Mouse (Mus musculus) neural tube, embryonic 15.5 days (tissue): Measurements from ENCODE around the gene Stab1. TPM values are rescaled to one million over a fixed set of nuclear protein-coding genes. Genes with fewer than 3 reads are reported as not detected.

Source experiments
- polyA plus RNA-seq: library from polyadenylated mRNA; unstranded; fragments of >200 nt; fragmentation: Nextera tagmentation; extraction: Ambion mirVana; gene quantifications from 2 replicates; pipeline ENCODE4 v1.2.1, GENCODE M21; 2015

Gene Stab1
- polyA plus RNA-seq, 1 experiment from 2014 or later = 16.9 TPM

Other genes with a start within 250 kb of the Stab1 start
- 1.6 and 1.7 TPM in 2 replicates for gene Itih3, start 244.9 kb downstream of the Stab1 start, polyA plus RNA-seq
- not detected in 2 replicates for gene Itih1, start 225.4 kb downstream of the Stab1 start, polyA plus RNA-seq
- 15.8 and 16.6 TPM in 2 replicates for gene Nek4, start 217.3 kb downstream of the Stab1 start, polyA plus RNA-seq
- 54.4 and 55.9 TPM in 2 replicates for gene Glt8d1, start 167.2 kb downstream of the Stab1 start, polyA plus RNA-seq
- gene Spcs1, start 167.0 kb downstream of the Stab1 start, polyA plus RNA-seq = 363 and 381 TPM in 2 replicates
- gene Pbrm1, start 149.5 kb downstream of the Stab1 start, polyA plus RNA-seq = 102 and 106 TPM in 2 replicates
- 53.6 and 72.9 TPM in 2 replicates for gene Gnl3, start 149.5 kb downstream of the Stab1 start, polyA plus RNA-seq
- 71.6 and 73.4 TPM in 2 replicates for gene Smim4, start 39.7 kb downstream of the Stab1 start, polyA plus RNA-seq
- gene Nt5dc2, start 37.6 kb downstream of the Stab1 start, polyA plus RNA-seq = 226 and 228 TPM in 2 replicates
- gene Tnnc1, start 39.7 kb upstream of the Stab1 start, polyA plus RNA-seq = 24.5 and 36.3 TPM in 2 replicates
- gene Nisch, start 48.3 kb upstream of the Stab1 start, polyA plus RNA-seq = 309 and 327 TPM in 2 replicates
- 0.47 and 0.69 TPM in 2 replicates for gene Sema3g, start 49.2 kb upstream of the Stab1 start, polyA plus RNA-seq
- 10.4 and 10.9 TPM in 2 replicates for gene Phf7, start 82.7 kb upstream of the Stab1 start, polyA plus RNA-seq
- gene Bap1, start 82.8 kb upstream of the Stab1 start, polyA plus RNA-seq = 93.3 and 96.1 TPM in 2 replicates
- 3.0 and 3.3 TPM in 2 replicates for gene Dnah1, start 155.3 kb upstream of the Stab1 start, polyA plus RNA-seq
- 74.4 and 77.2 TPM in 2 replicates for gene Capn7, start 168.0 kb upstream of the Stab1 start, polyA plus RNA-seq